Mouse (Mus musculus) embryonic facial prominence, embryonic 15.5 days (tissue): ENCODE results near the gene Fgd6. TPM values are rescaled to one million over a fixed set of nuclear protein-coding genes. Genes with fewer than 3 reads are reported as not detected.

Source experiments
- ATAC-seq: fragments of 200-750 bp; cut with Nextera tagmentation; 2 replicates; pipeline ENCODE4 v1.8.0; 2017; ENCODE audit warnings: low read depth, moderate TSS enrichment; ENCODE audit not compliant: insufficient number of reproducible peaks, low FRiP score, low TSS enrichment
- H3K27ac ChIP-seq: fragments of 300-500 bp; sonication (generic); replicated peaks from 2 replicates; pipeline ENCODE4 v1.5.1; 2015; ENCODE audit warnings: mild to moderate bottlenecking, inconsistent platforms
- H3K27me3 ChIP-seq: fragments of 300-500 bp; sonication (generic); 2 replicates; pipeline ENCODE4 v1.6.1; 2015; ENCODE audit warnings: inconsistent platforms
- H3K36me3 ChIP-seq: fragments of 300-500 bp; sonication (generic); 2 replicates; pipeline ENCODE4 v1.6.1; 2015; ENCODE audit warnings: mild to moderate bottlenecking, inconsistent platforms
- H3K4me1 ChIP-seq: fragments of 300-500 bp; sonication (generic); 2 replicates; pipeline ENCODE4 v1.6.1; 2015; ENCODE audit warnings: inconsistent platforms
- H3K4me2 ChIP-seq: fragments of 300-500 bp; sonication (generic); replicated peaks from 2 replicates; pipeline ENCODE4 v1.6.1; 2015; ENCODE audit warnings: mild to moderate bottlenecking, inconsistent platforms
- H3K4me3 ChIP-seq: fragments of 300-500 bp; sonication (generic); replicated peaks from 2 replicates; pipeline ENCODE4 v1.5.1; 2015; ENCODE audit warnings: mild to moderate bottlenecking, inconsistent platforms
- H3K9ac ChIP-seq: fragments of 300-500 bp; sonication (generic); 2 replicates; pipeline ENCODE4 v1.6.1; 2015; ENCODE audit warnings: inconsistent platforms
- H3K9me3 ChIP-seq: fragments of 300-500 bp; sonication (generic); replicated peaks from 2 replicates; pipeline ENCODE4 v1.6.1; 2016; ENCODE audit warnings: inconsistent platforms
- WGBS: fragments of 180-500 bp; shearing (Covaris S2); methylation state at CpG from one replicate; pipeline ENCODE4 v1.1.7; 2015; 5-methylcytosine and 5-hydroxymethylcytosine counted together
- polyA plus RNA-seq: library from polyadenylated mRNA; unstranded; fragments of >200 nt; fragmentation: Nextera tagmentation; extraction: Ambion mirVana; gene quantifications from 2 replicates; pipeline ENCODE4 v1.2.1, GENCODE M21; 2015

Gene Fgd6
- polyA plus RNA-seq, 1 experiment from 2014 or later, result 2.4 TPM

DNA sequence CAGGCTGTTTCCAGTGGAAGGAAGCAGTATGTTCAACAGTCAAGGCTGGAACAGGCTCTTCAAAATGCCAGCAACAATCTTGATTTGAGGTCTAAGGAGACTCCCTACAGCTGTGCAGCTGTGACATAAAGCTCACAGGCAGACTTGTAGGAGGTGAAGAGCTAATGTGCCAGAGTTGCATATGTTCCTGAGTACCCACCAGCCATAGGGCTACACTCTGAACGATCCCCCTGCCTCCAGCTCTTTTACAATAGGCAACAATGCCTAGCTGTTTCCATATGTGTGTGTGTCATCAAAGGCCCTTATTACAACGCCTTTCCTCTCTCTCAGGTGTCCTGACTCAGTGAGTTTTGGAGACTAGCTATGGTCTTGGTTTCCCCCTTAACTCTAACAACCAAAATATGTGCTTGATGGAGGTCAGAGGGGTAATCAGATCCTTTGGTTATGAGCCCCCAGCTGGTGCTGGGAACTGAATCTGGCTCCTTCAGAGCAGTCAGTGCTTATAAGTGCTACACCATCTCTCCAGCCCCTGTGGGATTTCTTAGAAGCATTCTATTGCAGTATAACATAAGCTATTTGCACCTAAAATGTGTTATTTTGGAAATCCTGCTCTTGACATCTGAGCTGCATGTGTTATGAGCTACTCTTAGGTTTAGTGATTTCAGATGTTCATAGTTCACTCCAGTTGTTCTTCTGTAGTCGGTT lies 104.6 kb downstream of the Fgd6 start:
- no peak for ATAC-seq
- no peak overlapping the region for H3K9ac ChIP-seq
- H3K36me3 ChIP-seq, result no peaks in the 10 kb centered on the region; the same call in 1 of the 2 replicates
- H3K9me3 ChIP-seq, result no peaks in the 10 kb centered on the region
- peaks cover 34% of the 10 kb centered on the region for H3K4me1 ChIP-seq
- WGBS, result 46% methylated on average over 3 of the region's 3 CpGs
- no peak overlapping the region for H3K4me2 ChIP-seq
- no peak overlapping the region for H3K4me3 ChIP-seq
- H3K27ac ChIP-seq, result peak overlapping the region; percentile 44
- H3K27me3 ChIP-seq, result no peaks in the 10 kb centered on the region

GRCm38 (mm10) chr10:94142427-94142826 lies 106.6 kb downstream of the Fgd6 start:
- no peak overlapping the region for H3K4me2 ChIP-seq
- H3K9ac ChIP-seq, result no peak overlapping the region
- ATAC-seq, result no peak
- H3K4me3 ChIP-seq, result no peak overlapping the region
- H3K27me3 ChIP-seq, result no peaks in the 10 kb centered on the region
- H3K36me3 ChIP-seq, result no peaks in the 10 kb centered on the region; the same call in 1 of the 2 replicates
- peaks cover 39% of the 10 kb centered on the region for H3K4me1 ChIP-seq
- H3K9me3 ChIP-seq, result no peaks in the 10 kb centered on the region
- no peak overlapping the region for H3K27ac ChIP-seq
- WGBS, result 89% methylated on average over 3 of the region's 3 CpGs

GRCm38 (mm10) chr10:94144581-94144980 lies 108.8 kb downstream of the Fgd6 start:
- Histone ChIP-seq H3K36me3 (no peaks in the 10 kb centered on the region), H3K4me2 (no peak overlapping the region), H3K4me3 (no peak overlapping the region), H3K27ac (no peak overlapping the region), H3K9me3 (no peaks in the 10 kb centered on the region), H3K4me1 (peaks cover 37% of the 10 kb centered on the region), H3K27me3 (no peaks in the 10 kb centered on the region), H3K9ac (no peak overlapping the region)
- WGBS, result 46% methylated on average over 5 of the region's 5 CpGs
- ATAC-seq, result no peak

- H3K27ac ChIP-seq, result peak overlapping the region; percentile 83
- no peaks in the 10 kb centered on the region for H3K9me3 ChIP-seq
- H3K27me3 ChIP-seq, result no peaks in the 10 kb centered on the region
- H3K36me3 ChIP-seq, result no peaks in the 10 kb centered on the region
- peak overlapping the region; percentile 86 for H3K4me3 ChIP-seq
- ATAC-seq, result peak; percentile 24; the same call in 1 of the 2 replicates
- H3K9ac ChIP-seq, result peak overlapping the region; percentile 88
- peaks cover 24% of the 10 kb centered on the region for H3K4me1 ChIP-seq
- peak overlapping the region; percentile 71 for H3K4me2 ChIP-seq
- 12% methylated on average over 8 of the region's 8 CpGs for WGBS
These were observed 111.6 kb downstream of the Fgd6 start for GRCm38 (mm10) chr10:94147391-94147755.

GRCm38 (mm10) chr10:94147756-94148531 lies 112.1 kb downstream of the Fgd6 start, which contains the start of gene Nr2c1:
TSS of gene Nr2c1 (plus strand) at chr10:94148023.
- peak; percentile 91 for ATAC-seq
- Histone ChIP-seq H3K4me1 (peaks cover 24% of the 10 kb centered on the region), H3K4me3 (peak within 1 kb of the TSS; percentile 86)

DNA sequence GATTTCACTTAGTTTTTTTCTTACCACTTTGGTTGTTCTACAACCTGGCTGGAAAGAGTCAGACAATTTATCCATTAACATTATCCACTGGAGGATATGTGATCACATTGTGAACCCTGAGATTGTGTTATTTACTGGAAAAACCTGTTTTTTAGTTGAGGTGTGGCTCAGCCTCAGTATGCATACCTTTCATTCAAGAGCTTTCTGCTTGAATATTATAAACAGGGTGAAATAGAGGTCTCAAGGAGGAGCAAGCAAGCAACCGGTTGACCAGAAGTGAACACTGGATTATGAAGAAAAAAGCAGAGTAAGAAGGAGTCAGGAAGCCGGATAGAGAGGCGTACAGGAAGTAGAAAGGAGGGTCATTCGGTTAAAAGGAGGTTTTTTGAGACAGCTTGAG lies 115.7 kb downstream of the Fgd6 start:
- Histone ChIP-seq H3K36me3 (peaks cover 4% of the 10 kb centered on the region; the same call in 1 of the 2 replicates), H3K4me2 (no peak overlapping the region), H3K4me3 (no peak overlapping the region), H3K27ac (peak overlapping the region; percentile 39; the same call in 1 of the 2 replicates), H3K9me3 (no peaks in the 10 kb centered on the region), H3K9ac (no peak overlapping the region), H3K27me3 (no peaks in the 10 kb centered on the region), H3K4me1 (peaks cover 17% of the 10 kb centered on the region)
- no peak for ATAC-seq
- WGBS, result 44% methylated on average over 4 of the region's 4 CpGs

More at GRCm38 (mm10) chr10:94147756-94148531, 112.1 kb downstream of the Fgd6 start, which contains the start of gene Nr2c1:
- Histone ChIP-seq H3K36me3 (no peaks in the 10 kb centered on the region), H3K27me3 (no peaks in the 10 kb centered on the region), H3K27ac (peak within 1 kb of the TSS; percentile 83), H3K9me3 (no peaks in the 10 kb centered on the region), H3K9ac (peak within 1 kb of the TSS; percentile 88), H3K4me2 (peak within 1 kb of the TSS; percentile 71)
- under 1% methylated on average over 64 of the region's 64 CpGs for WGBS

- Histone ChIP-seq H3K27ac (no peak overlapping the region), H3K4me3 (no peak overlapping the region), H3K36me3 (peaks cover 13% of the 10 kb centered on the region), H3K9ac (no peak overlapping the region), H3K9me3 (no peaks in the 10 kb centered on the region), H3K4me2 (no peak overlapping the region), H3K4me1 (peaks cover 11% of the 10 kb centered on the region), H3K27me3 (no peaks in the 10 kb centered on the region)
- peak; percentile 65 for ATAC-seq
These were observed 118.0 kb downstream of the Fgd6 start for GRCm38 (mm10) chr10:94153841-94154240.

DNA sequence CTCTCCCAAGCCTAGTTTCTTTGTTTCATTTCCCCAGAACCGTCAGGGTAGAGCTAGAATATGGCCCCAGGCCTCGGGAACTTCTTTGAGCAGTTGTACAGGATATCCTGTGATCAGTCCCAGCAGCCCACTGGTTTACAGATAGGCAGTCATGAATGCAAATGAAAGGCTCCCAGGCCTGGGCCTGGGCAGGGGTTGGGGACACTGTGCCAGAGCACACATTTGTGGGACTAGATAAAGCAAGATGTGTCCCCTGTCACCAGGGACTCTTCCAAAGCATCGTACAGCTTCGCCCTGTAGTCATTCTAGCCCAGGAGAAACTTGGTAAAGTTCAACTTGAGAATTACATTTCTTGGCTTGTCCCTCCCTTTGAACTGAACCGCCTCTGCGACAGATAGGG lies 123.2 kb downstream of the Fgd6 start:
- WGBS, result 80% methylated on average over 6 of the region's 6 CpGs

DNA sequence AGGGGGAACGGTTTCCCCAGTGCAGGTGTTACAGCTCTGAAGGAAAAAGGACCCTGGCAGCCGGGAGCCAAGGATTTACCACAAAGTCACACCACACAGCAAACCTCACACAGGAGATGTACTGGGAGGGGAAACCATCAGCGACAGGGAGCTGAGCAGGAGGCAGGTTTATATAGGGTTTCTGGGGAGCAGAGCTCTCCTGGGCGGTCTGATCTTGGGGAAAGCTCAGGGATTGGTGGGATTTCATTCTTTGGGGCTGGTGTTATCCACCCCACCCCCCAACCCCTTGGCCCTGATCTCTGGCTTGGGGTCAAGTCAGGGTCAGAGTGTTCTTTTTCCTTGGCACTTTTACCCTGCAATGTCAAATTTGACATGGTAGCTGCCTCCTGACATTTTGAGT lies 123.6 kb downstream of the Fgd6 start:
- ATAC-seq, result no peak
- no peaks in the 10 kb centered on the region for H3K9me3 ChIP-seq
- H3K9ac ChIP-seq, result no peak overlapping the region
- H3K4me3 ChIP-seq, result no peak overlapping the region
- H3K27me3 ChIP-seq, result no peaks in the 10 kb centered on the region
- no peak overlapping the region for H3K4me2 ChIP-seq
- WGBS, result 88% methylated on average over 4 of the region's 4 CpGs
- peaks cover 45% of the 10 kb centered on the region for H3K36me3 ChIP-seq
- H3K4me1 ChIP-seq, result no peaks in the 10 kb centered on the region
- no peak overlapping the region for H3K27ac ChIP-seq

More for the DNA sequence above, 123.2 kb downstream of the Fgd6 start:
- Histone ChIP-seq H3K27ac (no peak overlapping the region), H3K4me3 (no peak overlapping the region), H3K9ac (no peak overlapping the region), H3K9me3 (no peaks in the 10 kb centered on the region), H3K4me2 (no peak overlapping the region), H3K27me3 (no peaks in the 10 kb centered on the region), H3K36me3 (peaks cover 41% of the 10 kb centered on the region), H3K4me1 (no peaks in the 10 kb centered on the region)
- ATAC-seq, result no peak

DNA sequence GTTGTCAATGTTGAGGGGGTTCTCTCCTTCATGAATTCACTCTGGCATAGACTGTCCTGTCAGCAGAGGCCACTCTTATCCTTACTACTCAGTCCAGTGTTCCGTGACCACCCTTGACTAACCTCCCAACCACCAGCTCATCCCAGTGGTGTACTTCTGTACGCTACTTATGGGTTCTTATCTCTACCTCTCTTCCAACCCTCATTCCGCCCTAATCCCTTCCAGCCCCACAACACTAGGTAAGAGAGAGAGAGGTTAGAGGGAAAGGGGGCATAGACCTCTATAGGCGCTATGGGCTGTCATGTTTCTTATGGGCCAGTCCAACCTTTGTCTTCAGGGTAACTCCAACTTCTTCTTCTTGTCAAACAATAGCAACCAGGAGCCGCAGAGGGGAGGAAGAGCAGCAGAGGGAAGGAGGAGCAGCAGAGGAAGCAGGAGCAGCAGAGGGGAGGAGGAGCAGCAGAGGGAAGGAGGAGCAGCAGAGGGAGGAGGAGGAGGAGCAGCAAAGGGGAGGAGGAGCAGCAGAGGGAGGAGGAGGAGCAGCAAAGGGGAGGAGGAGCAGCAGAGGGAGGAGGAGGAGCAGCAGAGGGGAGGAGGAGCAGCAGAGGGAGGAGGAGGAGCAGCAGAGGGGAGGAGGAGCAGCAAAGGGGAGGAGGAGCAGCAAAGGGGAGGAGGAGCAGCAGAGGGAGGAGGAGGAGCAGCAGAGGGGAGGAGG lies 125.4 kb downstream of the Fgd6 start:
- no peak overlapping the region for H3K27ac ChIP-seq
- H3K4me2 ChIP-seq, result no peak overlapping the region
- peaks cover 53% of the 10 kb centered on the region for H3K36me3 ChIP-seq
- no peak overlapping the region for H3K9ac ChIP-seq
- no peak overlapping the region for H3K4me3 ChIP-seq
- no peak for ATAC-seq
- no peaks in the 10 kb centered on the region for H3K9me3 ChIP-seq
- WGBS, result 92% methylated on average over 5 of the region's 5 CpGs
- no peaks in the 10 kb centered on the region for H3K27me3 ChIP-seq
- no peaks in the 10 kb centered on the region for H3K4me1 ChIP-seq

DNA sequence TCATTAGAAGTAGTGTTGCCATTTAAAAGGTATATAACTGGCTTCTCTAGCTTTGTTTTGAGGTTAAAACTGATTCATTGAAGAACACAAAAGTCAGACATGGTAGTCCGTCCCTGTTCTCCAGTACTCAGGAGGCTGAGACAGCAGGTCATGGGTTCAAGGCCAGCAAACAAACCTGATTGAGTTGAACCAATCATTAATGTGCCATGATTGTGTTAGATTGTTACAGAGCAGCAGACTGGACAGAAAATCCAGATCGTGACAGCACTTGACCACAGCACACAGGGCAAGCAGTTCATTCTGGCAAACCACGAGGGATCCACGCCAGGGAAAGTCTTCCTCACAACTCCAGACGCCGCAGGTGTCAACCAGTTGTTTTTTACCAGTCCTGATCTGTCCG lies 126.2 kb downstream of the Fgd6 start:
- Histone ChIP-seq H3K9ac (no peak overlapping the region), H3K4me2 (no peak overlapping the region), H3K27me3 (no peaks in the 10 kb centered on the region), H3K9me3 (no peaks in the 10 kb centered on the region), H3K27ac (no peak overlapping the region), H3K36me3 (peaks cover 55% of the 10 kb centered on the region), H3K4me3 (no peak overlapping the region), H3K4me1 (no peaks in the 10 kb centered on the region)
- ATAC-seq, result no peak
- WGBS, result 92% methylated on average over 7 of the region's 7 CpGs
